Mouse (Mus musculus) kidney, embryonic 16.5 days (tissue): ENCODE data around the gene Dpy19l1. TPM values are rescaled to one million over a fixed set of nuclear protein-coding genes. Genes with fewer than 3 reads are reported as not detected.

Experiments
- ATAC-seq: fragments of 200-750 bp; cut with Nextera tagmentation; 2 replicates; pipeline ENCODE4 v1.8.0; 2017; ENCODE audit warnings: moderate TSS enrichment; ENCODE audit not compliant: low FRiP score, low TSS enrichment
- H3K27ac ChIP-seq: fragments of 300-500 bp; sonication (generic); 2 replicates; pipeline ENCODE4 v1.5.1; 2014; ENCODE audit warnings: low read length
- H3K27me3 ChIP-seq: fragments of 300-500 bp; sonication (generic); 2 replicates; pipeline ENCODE4 v1.6.1; 2014; ENCODE audit warnings: low read length, control low read depth, mixed read lengths; ENCODE audit not compliant: insufficient read depth
- H3K36me3 ChIP-seq: fragments of 300-500 bp; sonication (generic); 2 replicates; pipeline ENCODE4 v1.6.1; 2014; ENCODE audit warnings: low read length, control low read depth, mixed read lengths; ENCODE audit not compliant: insufficient read depth
- H3K4me1 ChIP-seq: fragments of 300-500 bp; sonication (generic); 2 replicates; pipeline ENCODE4 v1.6.1; 2014; ENCODE audit warnings: low read length, control low read depth, mixed read lengths; ENCODE audit not compliant: insufficient read depth
- H3K4me2 ChIP-seq: fragments of 300-500 bp; sonication (generic); replicated peaks from 2 replicates; pipeline ENCODE4 v1.6.1; 2014; ENCODE audit warnings: low read depth, low read length
- H3K4me3 ChIP-seq: fragments of 300-500 bp; sonication (generic); 2 replicates; pipeline ENCODE4 v1.5.1; 2014; ENCODE audit warnings: mild to moderate bottlenecking, low read length
- H3K9ac ChIP-seq: fragments of 300-500 bp; sonication (generic); replicated peaks from 2 replicates; pipeline ENCODE4 v1.6.1; 2014; ENCODE audit warnings: low read length
- H3K9me3 ChIP-seq: fragments of 300-500 bp; sonication (generic); 2 replicates; pipeline ENCODE4 v1.6.1; 2016; ENCODE audit warnings: low read length, control low read depth
- WGBS: fragments of 180-500 bp; shearing (Covaris S2); extraction: QIAGEN DNeasy Blood & Tissue Kit; methylation state at CpG from one replicate; pipeline ENCODE4 v1.1.7; 2014; 5-methylcytosine and 5-hydroxymethylcytosine counted together
- polyA plus RNA-seq: library from polyadenylated mRNA; unstranded; fragments of >200 nt; fragmentation: Nextera tagmentation; extraction: Ambion mirVana; gene quantifications from 2 replicates; pipeline ENCODE4 v1.2.1, GENCODE M21; 2015

Dpy19l1 gene
- polyA plus RNA-seq: 8.1 and 9.5 TPM in 2 replicates

- H3K36me3 ChIP-seq: no peaks in the 10 kb centered on the region
- peak; percentile 98 for ATAC-seq
- H3K4me2 ChIP-seq: peak within 1 kb of the TSS; percentile 62
- peak within 1 kb of the TSS; percentile 82 for H3K4me3 ChIP-seq
- under 1% methylated on average over 72 of the region's 99 CpGs for WGBS
- peaks cover 25% of the 10 kb centered on the region; the same call in 1 of the 2 replicates for H3K4me1 ChIP-seq
- peak within 1 kb of the TSS; percentile 92 for H3K27ac ChIP-seq
- no peaks in the 10 kb centered on the region for H3K9me3 ChIP-seq
- peak within 1 kb of the TSS; percentile 88 for H3K9ac ChIP-seq
- H3K27me3 ChIP-seq: no peaks in the 10 kb centered on the region
Observed at GRCm38 (mm10) chr9:24503067-24503857, at the start of gene Dpy19l1. Gene Dpy19l1 (minus strand): TSS chr9:24503140.

GRCm38 (mm10) chr9:24538159-24538558 lies 35.2 kb upstream of the Dpy19l1 start:
- Histone ChIP-seq H3K9me3 (no peaks in the 10 kb centered on the region), H3K4me3 (no peak overlapping the region), H3K36me3 (no peaks in the 10 kb centered on the region), H3K27ac (no peak overlapping the region), H3K9ac (no peak overlapping the region), H3K27me3 (no peaks in the 10 kb centered on the region), H3K4me2 (no peak overlapping the region), H3K4me1 (no peaks in the 10 kb centered on the region)
- no peak for ATAC-seq
- 42% methylated on average over 2 of the region's 2 CpGs for whole genome bisulfite sequencing

GRCm38 (mm10) chr9:24516575-24517139 lies 13.7 kb upstream of the Dpy19l1 start:
- Histone ChIP-seq H3K9me3 (no peaks in the 10 kb centered on the region), H3K27me3 (no peaks in the 10 kb centered on the region), H3K4me3 (no peak overlapping the region), H3K4me2 (no peak overlapping the region), H3K36me3 (no peaks in the 10 kb centered on the region), H3K27ac (no peak overlapping the region), H3K4me1 (no peaks in the 10 kb centered on the region), H3K9ac (no peak overlapping the region)
- WGBS: 62% methylated on average over 10 of the region's 10 CpGs
- ATAC-seq: peak; percentile 77

- no peaks in the 10 kb centered on the region for H3K4me1 ChIP-seq
- no peak overlapping the region for H3K4me2 ChIP-seq
- 71% methylated on average over 5 of the region's 5 CpGs for WGBS
- H3K9me3 ChIP-seq: no peaks in the 10 kb centered on the region
- no peaks in the 10 kb centered on the region for H3K36me3 ChIP-seq
- no peak overlapping the region for H3K4me3 ChIP-seq
- H3K9ac ChIP-seq: no peak overlapping the region
- ATAC-seq: no peak
- no peaks in the 10 kb centered on the region for H3K27me3 ChIP-seq
- H3K27ac ChIP-seq: no peak overlapping the region
Observed at GRCm38 (mm10) chr9:24514078-24514469, 11.1 kb upstream of the Dpy19l1 start.

- no peak overlapping the region for H3K4me2 ChIP-seq
- H3K27ac ChIP-seq: no peak overlapping the region
- H3K4me3 ChIP-seq: no peak overlapping the region
- no peaks in the 10 kb centered on the region for H3K36me3 ChIP-seq
- H3K27me3 ChIP-seq: no peaks in the 10 kb centered on the region
- H3K9me3 ChIP-seq: no peaks in the 10 kb centered on the region
- 67% methylated on average over 9 of the region's 9 CpGs for WGBS
- H3K9ac ChIP-seq: no peak overlapping the region
- no peaks in the 10 kb centered on the region for H3K4me1 ChIP-seq
- no peak for ATAC-seq
Observed at GRCm38 (mm10) chr9:24513290-24514077, 10.5 kb upstream of the Dpy19l1 start.

- Histone ChIP-seq H3K9me3 (no peaks in the 10 kb centered on the region), H3K9ac (no peak overlapping the region), H3K4me1 (no peaks in the 10 kb centered on the region), H3K4me2 (no peak overlapping the region), H3K27ac (no peak overlapping the region), H3K27me3 (no peaks in the 10 kb centered on the region), H3K4me3 (no peak overlapping the region), H3K36me3 (no peaks in the 10 kb centered on the region)
- 87% methylated on average over 5 of the region's 5 CpGs for WGBS
- ATAC-seq: no peak
Observed at GRCm38 (mm10) chr9:24512121-24512539, 9.2 kb upstream of the Dpy19l1 start.

- no peak for ATAC-seq
- 79% methylated on average over 4 of the region's 4 CpGs for WGBS
- no peaks in the 10 kb centered on the region for H3K4me1 ChIP-seq
- H3K27me3 ChIP-seq: no peaks in the 10 kb centered on the region
- no peak overlapping the region for H3K27ac ChIP-seq
- no peaks in the 10 kb centered on the region for H3K36me3 ChIP-seq
- H3K9me3 ChIP-seq: no peaks in the 10 kb centered on the region
- no peak overlapping the region for H3K9ac ChIP-seq
- H3K4me3 ChIP-seq: no peak overlapping the region
- no peak overlapping the region for H3K4me2 ChIP-seq
Observed at GRCm38 (mm10) chr9:24511371-24512120, 8.6 kb upstream of the Dpy19l1 start.

- H3K27ac ChIP-seq: no peak overlapping the region
- ATAC-seq: no peak
Observed at GRCm38 (mm10) chr9:24508880-24509279, 5.9 kb upstream of the Dpy19l1 start.

GRCm38 (mm10) chr9:24506510-24506909 lies 3.6 kb upstream of the Dpy19l1 start:
- H3K4me3 ChIP-seq: no peak overlapping the region
- H3K27ac ChIP-seq: no peak overlapping the region
- H3K4me1 ChIP-seq: peaks cover 7% of the 10 kb centered on the region; the same call in 1 of the 2 replicates
- ATAC-seq: no peak
- H3K36me3 ChIP-seq: no peaks in the 10 kb centered on the region
- no peaks in the 10 kb centered on the region for H3K9me3 ChIP-seq
- H3K4me2 ChIP-seq: no peak overlapping the region
- no peak overlapping the region for H3K9ac ChIP-seq
- no peaks in the 10 kb centered on the region for H3K27me3 ChIP-seq

More at GRCm38 (mm10) chr9:24508880-24509279, 5.9 kb upstream of the Dpy19l1 start:
- no peak overlapping the region for H3K4me2 ChIP-seq
- no peaks in the 10 kb centered on the region for H3K9me3 ChIP-seq
- no peaks in the 10 kb centered on the region for H3K4me1 ChIP-seq
- H3K4me3 ChIP-seq: no peak overlapping the region
- H3K27me3 ChIP-seq: no peaks in the 10 kb centered on the region
- WGBS: 72% methylated on average over 4 of the region's 4 CpGs
- H3K36me3 ChIP-seq: no peaks in the 10 kb centered on the region
- H3K9ac ChIP-seq: no peak overlapping the region
